Mouse (Mus musculus): Measurements from ENCODE around the gene Lrrc72.

- TF ChIP-seq CTCF (IDR thresholded peaks at IDR 0.05; ENCODE audit: borderline replicate concordance, insufficient read depth, low read depth, low read length), result no peak
- TF ChIP-seq POLR2A (IDR thresholded peaks at IDR 0.05; ENCODE audit: borderline replicate concordance, insufficient read depth, low read length), result no peak
Observed at GRCm38 (mm10) chr12:36302326-36302725, 49.1 kb upstream of the Lrrc72 start.

All from cerebellum, adult 2 months (tissue).